Mouse (Mus musculus) lung, embryonic 15.5 days (tissue): ENCODE results near the gene Cdh5. TPM values are rescaled to one million over a fixed set of nuclear protein-coding genes. Genes with fewer than 3 reads are reported as not detected.

Experiments
- ATAC-seq: fragments of 200-750 bp; cut with Nextera tagmentation; 2 replicates; pipeline ENCODE4 v1.8.0; 2017; ENCODE audit warnings: moderate number of reproducible peaks, borderline replicate concordance; ENCODE audit not compliant: low FRiP score, low TSS enrichment; ENCODE audit errors: extremely low read depth
- H3K27ac ChIP-seq: fragments of 300-500 bp; sonication (generic); 2 replicates; pipeline ENCODE4 v1.5.1; 2015; ENCODE audit warnings: moderate library complexity, mild to moderate bottlenecking, inconsistent platforms
- H3K27me3 ChIP-seq: fragments of 300-500 bp; sonication (generic); 2 replicates; pipeline ENCODE4 v1.6.1; 2015; ENCODE audit warnings: inconsistent platforms
- H3K36me3 ChIP-seq: fragments of 300-500 bp; sonication (generic); 2 replicates; pipeline ENCODE4 v1.6.1; 2015; ENCODE audit warnings: inconsistent platforms
- H3K4me1 ChIP-seq: fragments of 300-500 bp; sonication (generic); 2 replicates; pipeline ENCODE4 v1.6.1; 2015; ENCODE audit warnings: inconsistent platforms
- H3K4me2 ChIP-seq: fragments of 300-500 bp; sonication (generic); 2 replicates; pipeline ENCODE4 v1.6.1; 2015; ENCODE audit warnings: inconsistent platforms, mild to moderate bottlenecking, moderate library complexity
- H3K4me3 ChIP-seq: fragments of 300-500 bp; sonication (generic); 2 replicates; pipeline ENCODE4 v1.5.1; 2015; ENCODE audit warnings: mild to moderate bottlenecking, inconsistent platforms
- H3K9ac ChIP-seq: fragments of 300-500 bp; sonication (generic); 2 replicates; pipeline ENCODE4 v1.6.1; 2015; ENCODE audit warnings: inconsistent platforms
- H3K9me3 ChIP-seq: fragments of 300-500 bp; sonication (generic); 2 replicates; pipeline ENCODE4 v1.6.1; 2016; ENCODE audit warnings: inconsistent platforms
- whole genome bisulfite sequencing: fragments of 180-500 bp; shearing (Covaris S2); methylation state at CpG from one replicate; pipeline ENCODE4 v1.1.7; 2015; 5-methylcytosine and 5-hydroxymethylcytosine counted together
- polyA plus RNA-seq: library from polyadenylated mRNA; unstranded; fragments of >200 nt; fragmentation: Nextera tagmentation; extraction: Ambion mirVana; gene quantifications from 2 replicates; pipeline ENCODE4 v1.2.1, GENCODE M21; 2015

Gene Cdh5
- polyA plus RNA-seq, 1 experiment from 2014 or later, result 74.7 TPM

- no peaks in the 10 kb centered on the region for H3K36me3 ChIP-seq
- no peak overlapping the region for H3K4me3 ChIP-seq
- no peak overlapping the region for H3K27ac ChIP-seq
- no peak for ATAC-seq
- H3K4me2 ChIP-seq, result no peak overlapping the region
- H3K27me3 ChIP-seq, result no peaks in the 10 kb centered on the region
- H3K9me3 ChIP-seq, result no peaks in the 10 kb centered on the region
- H3K4me1 ChIP-seq, result 0 out of 2 replicates have a peak, but pooled peaks cover 8% of the 10 kb centered on the region
- H3K9ac ChIP-seq, result no peak overlapping the region
- 63% methylated on average over 4 of the region's 4 CpGs for WGBS
These were observed 85.4 kb downstream of the Cdh5 start for GRCm38 (mm10) chr8:104186827-104187226.

DNA sequence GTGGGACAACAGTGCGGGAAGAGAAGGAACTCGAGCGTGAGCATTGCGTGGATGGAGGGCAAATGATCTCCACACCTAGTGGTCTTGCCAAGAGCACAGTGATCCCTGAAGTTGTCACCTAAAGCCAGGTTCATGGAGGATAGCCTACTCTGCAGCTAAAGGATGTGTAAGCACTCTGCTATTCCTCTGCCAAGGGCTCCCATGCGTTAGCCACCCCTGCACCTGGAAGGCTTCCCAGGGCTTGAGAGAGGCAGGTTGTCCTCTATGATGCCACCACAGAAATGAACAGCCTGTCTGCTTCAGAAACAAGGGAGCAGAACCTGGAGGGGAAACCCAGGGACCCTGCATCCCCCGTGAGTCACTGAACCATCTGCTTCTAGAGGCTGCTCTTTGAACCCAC is 86.2 kb downstream of the Cdh5 start:
- H3K27ac ChIP-seq, result no peak overlapping the region
- ATAC-seq, result no peak

GRCm38 (mm10) chr8:104188459-104188858 is 87.0 kb downstream of the Cdh5 start:
- H3K27ac ChIP-seq, result no peak overlapping the region
- 48% methylated on average over 5 of the region's 5 CpGs for WGBS
- H3K9me3 ChIP-seq, result no peaks in the 10 kb centered on the region
- 0 out of 2 replicates have a peak, but pooled peaks cover 8% of the 10 kb centered on the region for H3K4me1 ChIP-seq
- H3K9ac ChIP-seq, result no peak overlapping the region
- no peak overlapping the region for H3K4me2 ChIP-seq
- no peak for ATAC-seq
- H3K36me3 ChIP-seq, result no peaks in the 10 kb centered on the region
- H3K4me3 ChIP-seq, result no peak overlapping the region
- H3K27me3 ChIP-seq, result no peaks in the 10 kb centered on the region

More for the DNA sequence above, 86.2 kb downstream of the Cdh5 start:
- H3K9me3 ChIP-seq, result no peaks in the 10 kb centered on the region
- H3K36me3 ChIP-seq, result no peaks in the 10 kb centered on the region
- 83% methylated on average over 6 of the region's 6 CpGs for WGBS
- no peaks in the 10 kb centered on the region for H3K27me3 ChIP-seq
- no peak overlapping the region for H3K9ac ChIP-seq
- H3K4me2 ChIP-seq, result no peak overlapping the region
- H3K4me3 ChIP-seq, result no peak overlapping the region
- H3K4me1 ChIP-seq, result 0 out of 2 replicates have a peak, but pooled peaks cover 8% of the 10 kb centered on the region

DNA sequence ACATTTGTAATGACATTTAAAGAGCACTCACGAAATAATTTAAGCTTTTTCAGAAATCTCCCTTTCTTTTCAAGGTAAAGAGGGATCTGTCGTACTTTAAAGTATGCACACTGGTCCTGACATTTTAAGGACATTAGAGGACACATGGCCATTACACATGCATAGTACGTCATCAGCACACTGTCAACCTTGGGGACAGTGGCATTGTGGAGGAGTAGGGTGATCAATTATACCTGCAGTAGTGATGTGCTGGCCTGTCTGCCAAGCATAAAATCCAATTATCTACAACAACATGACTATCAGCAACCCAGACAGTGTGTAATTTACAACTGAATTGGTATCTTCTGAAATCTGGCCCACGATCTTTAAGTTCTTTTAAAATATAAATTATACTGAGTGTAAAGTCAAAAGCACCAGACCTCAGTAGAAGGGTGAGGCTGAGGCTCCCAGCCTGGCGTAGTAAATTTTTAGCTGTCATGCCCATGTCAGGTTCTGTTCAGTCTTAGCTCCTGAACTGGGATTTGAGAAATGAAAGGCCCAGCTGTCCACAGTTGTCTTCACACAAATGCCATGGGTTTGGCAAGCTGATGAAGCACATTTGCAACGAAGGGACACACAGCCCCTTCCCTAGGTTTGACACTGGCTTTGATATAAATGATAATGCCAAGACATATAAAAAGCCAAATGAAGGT is 89.5 kb downstream of the Cdh5 start:
- no peaks in the 10 kb centered on the region for H3K27me3 ChIP-seq
- H3K4me2 ChIP-seq, result no peak overlapping the region
- H3K4me3 ChIP-seq, result no peak overlapping the region
- WGBS, result 50% methylated on average over 6 of the region's 6 CpGs
- H3K4me1 ChIP-seq, result 0 out of 2 replicates have a peak, but pooled peaks cover 8% of the 10 kb centered on the region
- H3K27ac ChIP-seq, result no peak overlapping the region
- ATAC-seq, result no peak
- H3K36me3 ChIP-seq, result no peaks in the 10 kb centered on the region
- H3K9me3 ChIP-seq, result no peaks in the 10 kb centered on the region
- H3K9ac ChIP-seq, result no peak overlapping the region

DNA sequence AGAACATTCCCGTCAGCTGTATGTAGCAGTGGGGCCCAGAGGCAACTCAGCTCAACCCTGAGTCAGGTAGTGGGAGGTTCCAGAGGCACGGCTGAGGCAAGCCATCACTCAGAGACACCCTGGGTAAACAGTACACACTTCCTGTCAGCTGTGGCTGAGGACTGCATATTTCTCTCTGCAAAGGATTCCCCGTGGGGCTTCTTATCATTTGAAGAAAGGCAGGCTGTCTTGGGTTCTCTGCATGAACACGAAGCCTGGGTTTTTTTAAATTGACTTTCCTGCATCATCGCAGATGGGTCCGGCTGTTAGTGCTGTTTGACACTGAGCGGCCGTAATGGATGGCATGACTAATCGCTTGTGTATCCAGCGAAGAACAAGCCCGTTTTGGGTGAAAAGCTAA is 90.1 kb downstream of the Cdh5 start:
- Histone ChIP-seq H3K9me3 (no peaks in the 10 kb centered on the region), H3K27me3 (no peaks in the 10 kb centered on the region), H3K36me3 (no peaks in the 10 kb centered on the region), H3K4me3 (no peak overlapping the region), H3K4me1 (0 out of 2 replicates have a peak, but pooled peaks cover 8% of the 10 kb centered on the region), H3K9ac (no peak overlapping the region), H3K4me2 (no peak overlapping the region; the same call in 1 of the 2 replicates), H3K27ac (no peak overlapping the region)
- WGBS, result 13% methylated on average over 11 of the region's 11 CpGs
- peak; percentile 85; the same call in 1 of the 2 replicates for ATAC-seq

Other genes with a start within 250 kb of the Cdh5 start
- 0.60 and 0.68 TPM in 2 replicates for gene Bean1, start 68.8 kb downstream of the Cdh5 start, polyA plus RNA-seq
- 15.9 and 17.5 TPM in 2 replicates for gene Tk2, start 146.9 kb downstream of the Cdh5 start, polyA plus RNA-seq
- gene Cklf, start 149.2 kb downstream of the Cdh5 start, polyA plus RNA-seq, result 36.7 and 39.2 TPM in 2 replicates
- gene Cmtm2a, start 191.6 kb downstream of the Cdh5 start, polyA plus RNA-seq, result not detected in 2 replicates
- not detected in 2 replicates for gene Gm45711, start 208.5 kb downstream of the Cdh5 start, polyA plus RNA-seq
- gene Cmtm1, start 208.5 kb downstream of the Cdh5 start, polyA plus RNA-seq, result not detected in 2 replicates
- not detected in 2 replicates for gene Gm11020, start 219.9 kb downstream of the Cdh5 start, polyA plus RNA-seq
- not detected in 2 replicates for gene Cmtm2b, start 220.6 kb downstream of the Cdh5 start, polyA plus RNA-seq
- 147 and 151 TPM in 2 replicates for gene Cmtm3, start 237.8 kb downstream of the Cdh5 start, polyA plus RNA-seq